Mouse (Mus musculus): ENCODE data around the gene AC141477.1. TPM values are rescaled to one million over a fixed set of nuclear protein-coding genes. Genes with fewer than 3 reads are reported as not detected.

Gene AC141477.1
- total and polyA plus RNA-seq, 2 experiments: not detected

DNA sequence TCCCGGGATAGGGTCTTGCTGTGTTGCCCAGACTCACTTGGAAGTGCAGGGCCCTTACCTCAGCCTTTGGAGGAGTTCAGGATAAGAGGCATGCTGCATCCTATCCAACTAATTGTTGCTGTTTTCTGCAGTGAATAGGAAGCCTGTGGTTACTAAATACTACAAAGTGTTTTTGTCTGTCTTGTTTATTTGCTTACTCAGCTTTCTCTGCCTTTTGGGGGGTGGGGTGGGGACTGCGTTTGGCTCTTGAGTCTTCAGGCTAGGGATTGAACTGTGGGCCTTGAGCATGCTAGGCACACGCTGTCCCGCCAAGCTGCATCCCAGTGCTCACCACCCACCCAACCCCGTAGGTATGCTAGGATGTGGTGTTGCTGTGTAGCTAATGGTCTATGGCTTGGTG lies 33.5 kb upstream of the AC141477.1 start:
- no peak for DNase-seq (ENCODE audit: extremely low read depth, low read depth, low spot score)
- Histone ChIP-seq H3K4me3 (ENCODE audit: insufficient read depth, low read depth, low read length) (no peak overlapping the region), H3K27me3 (ENCODE audit: control insufficient read depth, insufficient read depth, low read length) (no peaks in the 10 kb centered on the region), H3K4me1 (ENCODE audit: control insufficient read depth, insufficient read depth, low read length) (peaks cover 2% of the 10 kb centered on the region), H3K79me2 (ENCODE audit: control insufficient read depth, insufficient read depth, low read length) (peaks cover 13% of the 10 kb centered on the region), H3K36me3 (ENCODE audit: control insufficient read depth, insufficient read depth, low read length) (peaks cover 29% of the 10 kb centered on the region), H3K27ac (replicated peaks; ENCODE audit: insufficient read depth, low read depth, low read length) (no peak overlapping the region), H3K9ac (ENCODE audit: low read depth, low read length) (no peak overlapping the region)
- 93% methylated on average over 5 of the region's 5 CpGs for WGBS
- TF ChIP-seq POLR2A (IDR thresholded peaks at IDR 0.05; ENCODE audit: extremely low read depth, insufficient read depth, low read length) (no peak), CTCF (IDR thresholded peaks at IDR 0.05; ENCODE audit: low read depth, low read length) (no peak)

DNA sequence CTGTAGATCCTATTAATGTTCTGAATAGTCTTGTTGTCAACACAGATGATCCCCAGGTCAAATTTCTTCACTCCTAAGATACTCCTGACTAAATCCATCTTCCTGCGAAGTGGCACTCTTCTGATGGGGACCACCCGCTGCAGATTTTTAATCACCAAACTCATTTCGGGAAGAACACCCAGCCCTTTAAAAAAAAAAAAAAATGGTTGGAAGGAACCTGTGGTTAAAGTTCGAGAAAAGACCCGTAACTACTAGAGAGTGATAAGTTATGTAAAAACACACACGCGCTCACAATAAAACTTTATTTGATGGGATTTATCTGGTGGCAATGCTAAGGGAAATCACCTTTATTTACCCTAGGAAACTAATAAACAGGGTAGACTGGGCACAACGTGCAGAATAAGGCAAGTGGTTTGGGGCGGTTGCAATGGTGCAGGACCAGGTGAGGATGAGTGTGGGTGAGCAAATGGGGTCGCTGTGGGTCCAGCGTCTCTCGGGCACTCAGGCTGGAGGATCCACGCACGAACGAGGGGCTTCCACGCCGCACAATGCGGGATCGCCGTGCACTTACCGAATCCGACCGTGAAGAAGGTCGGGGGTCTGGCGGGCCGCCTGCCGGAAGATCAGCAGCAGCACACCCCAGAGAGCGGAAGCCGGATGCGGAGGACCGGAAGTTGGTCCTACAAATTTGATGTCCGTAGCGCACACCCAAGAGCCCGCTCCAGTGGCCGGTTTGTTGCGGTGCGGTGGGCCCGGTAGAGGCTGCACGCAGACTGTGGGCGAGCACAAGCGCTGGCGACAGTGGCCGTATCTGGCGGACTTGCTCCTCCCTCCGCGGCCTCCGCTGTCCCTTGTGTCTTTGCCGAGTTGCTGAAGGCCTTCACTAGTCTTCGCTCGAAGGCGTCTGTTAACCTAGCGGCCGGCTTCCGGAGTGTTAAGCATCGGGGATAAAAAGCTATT lies 28.2 kb upstream of the AC141477.1 start, which contains the start of the genes Mcm3ap and Ybey:
TSS of gene Mcm3ap (plus strand) at position 725 of the 960 bp plus-strand sequence.
TSS of gene Ybey (minus strand) at position 912 of the 960 bp plus-strand sequence.
- Histone ChIP-seq H3K27me3 (ENCODE audit: control insufficient read depth, insufficient read depth, low read length) (no peaks in the 10 kb centered on the region), H3K27ac (replicated peaks; ENCODE audit: insufficient read depth, low read depth, low read length) (peak within 1 kb of the TSS; percentile 71), H3K4me1 (ENCODE audit: control insufficient read depth, insufficient read depth, low read length) (peaks cover 2% of the 10 kb centered on the region), H3K79me2 (ENCODE audit: control insufficient read depth, insufficient read depth, low read length) (peaks cover 13% of the 10 kb centered on the region), H3K4me3 (ENCODE audit: insufficient read depth, low read depth, low read length) (peak within 1 kb of the TSS; percentile 70), H3K9ac (ENCODE audit: low read depth, low read length) (peak within 1 kb of the TSS; percentile 81), H3K36me3 (ENCODE audit: control insufficient read depth, insufficient read depth, low read length) (peaks cover 7% of the 10 kb centered on the region)
- peak; percentile 45 for TF ChIP-seq CTCF (IDR thresholded peaks at IDR 0.05; ENCODE audit: low read depth, low read length)
- TF ChIP-seq POLR2A (IDR thresholded peaks at IDR 0.05; ENCODE audit: extremely low read depth, insufficient read depth, low read length): peak; percentile 42; the same call in 1 of the 2 replicates
- peak; percentile 83 for DNase-seq (ENCODE audit: extremely low read depth, low read depth, low spot score)
- 1% methylated on average over 55 of the region's 55 CpGs for WGBS

DNA sequence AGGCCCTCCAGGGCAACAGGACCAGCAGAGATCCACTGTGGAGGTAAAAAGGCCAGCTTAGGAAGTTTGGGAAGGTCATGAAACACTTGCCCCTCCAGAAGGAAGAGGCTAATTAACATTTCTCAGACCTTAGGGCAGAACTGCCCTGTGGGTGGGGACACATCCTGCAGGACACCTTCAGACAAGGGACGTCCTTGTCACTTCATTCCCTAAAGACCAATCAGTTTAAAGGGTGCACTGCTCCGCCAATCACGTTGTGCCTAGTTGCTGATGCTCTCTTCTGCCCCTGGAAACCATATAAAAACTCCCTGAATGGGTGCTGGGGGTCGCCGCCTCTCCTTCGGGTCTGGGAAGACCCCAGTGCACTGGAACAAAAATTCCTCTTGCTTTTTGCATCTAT lies 22.5 kb upstream of the AC141477.1 start:
- Histone ChIP-seq H3K27me3 (ENCODE audit: control insufficient read depth, insufficient read depth, low read length) (no peaks in the 10 kb centered on the region), H3K4me3 (ENCODE audit: insufficient read depth, low read depth, low read length) (no peak overlapping the region), H3K36me3 (ENCODE audit: control insufficient read depth, insufficient read depth, low read length) (peaks cover 2% of the 10 kb centered on the region; the same call in 1 of the 2 replicates), H3K4me1 (ENCODE audit: control insufficient read depth, insufficient read depth, low read length) (no peaks in the 10 kb centered on the region), H3K79me2 (ENCODE audit: control insufficient read depth, insufficient read depth, low read length) (no peaks in the 10 kb centered on the region), H3K27ac (replicated peaks; ENCODE audit: insufficient read depth, low read depth, low read length) (no peak overlapping the region), H3K9ac (ENCODE audit: low read depth, low read length) (no peak overlapping the region)
- TF ChIP-seq CTCF (IDR thresholded peaks at IDR 0.05; ENCODE audit: low read depth, low read length) (no peak), POLR2A (IDR thresholded peaks at IDR 0.05; ENCODE audit: extremely low read depth, insufficient read depth, low read length) (no peak)
- WGBS: 89% methylated on average over 6 of the region's 6 CpGs
- no peak for DNase-seq (ENCODE audit: extremely low read depth, low read depth, low spot score)

- Histone ChIP-seq H3K9ac (ENCODE audit: low read depth, low read length) (no peak overlapping the region), H3K4me3 (ENCODE audit: insufficient read depth, low read depth, low read length) (no peak overlapping the region), H3K27me3 (ENCODE audit: control insufficient read depth, insufficient read depth, low read length) (no peaks in the 10 kb centered on the region), H3K27ac (replicated peaks; ENCODE audit: insufficient read depth, low read depth, low read length) (no peak overlapping the region), H3K4me1 (ENCODE audit: control insufficient read depth, insufficient read depth, low read length) (no peaks in the 10 kb centered on the region), H3K36me3 (ENCODE audit: control insufficient read depth, insufficient read depth, low read length) (peaks cover 2% of the 10 kb centered on the region; the same call in 1 of the 2 replicates), H3K79me2 (ENCODE audit: control insufficient read depth, insufficient read depth, low read length) (no peaks in the 10 kb centered on the region)
- DNase-seq (ENCODE audit: extremely low read depth, low read depth, low spot score): no peak
- TF ChIP-seq CTCF (IDR thresholded peaks at IDR 0.05; ENCODE audit: low read depth, low read length): no peak
- no peak for TF ChIP-seq POLR2A (IDR thresholded peaks at IDR 0.05; ENCODE audit: extremely low read depth, insufficient read depth, low read length)
- WGBS: 95% methylated on average over 7 of the region's 7 CpGs
These were observed 22.1 kb upstream of the AC141477.1 start for GRCm38 (mm10) chr10:76462312-76462711.

DNA sequence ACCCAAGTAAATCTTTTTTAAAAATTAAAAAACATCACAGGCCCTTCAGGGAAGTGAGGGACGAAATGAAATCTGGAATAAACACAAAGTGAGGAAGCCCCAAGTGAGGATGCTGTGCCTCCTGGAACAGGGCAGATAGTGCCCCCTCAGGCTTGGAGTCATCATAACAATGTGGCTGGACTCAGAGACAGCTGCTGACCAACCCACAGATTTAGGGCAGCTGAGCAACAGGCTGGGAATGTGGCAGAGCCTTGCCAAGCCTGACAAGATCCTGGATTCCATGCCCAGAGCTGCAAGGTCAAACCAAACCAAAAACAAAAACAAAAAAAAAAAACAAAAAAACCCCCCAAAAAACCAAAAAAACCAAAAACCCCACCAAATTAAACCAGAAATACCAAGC lies 21.0 kb upstream of the AC141477.1 start:
- Histone ChIP-seq H3K9ac (ENCODE audit: low read depth, low read length) (no peak overlapping the region), H3K36me3 (ENCODE audit: control insufficient read depth, insufficient read depth, low read length) (peaks cover 2% of the 10 kb centered on the region; the same call in 1 of the 2 replicates), H3K4me1 (ENCODE audit: control insufficient read depth, insufficient read depth, low read length) (no peaks in the 10 kb centered on the region), H3K27me3 (ENCODE audit: control insufficient read depth, insufficient read depth, low read length) (no peaks in the 10 kb centered on the region), H3K79me2 (ENCODE audit: control insufficient read depth, insufficient read depth, low read length) (no peaks in the 10 kb centered on the region), H3K4me3 (ENCODE audit: insufficient read depth, low read depth, low read length) (no peak overlapping the region), H3K27ac (replicated peaks; ENCODE audit: insufficient read depth, low read depth, low read length) (no peak overlapping the region)
- DNase-seq (ENCODE audit: extremely low read depth, low read depth, low spot score): no peak
- WGBS: 98% methylated on average over 1 of the region's 1 CpGs
- TF ChIP-seq POLR2A (IDR thresholded peaks at IDR 0.05; ENCODE audit: extremely low read depth, insufficient read depth, low read length) (no peak), CTCF (IDR thresholded peaks at IDR 0.05; ENCODE audit: low read depth, low read length) (no peak)

Measured in liver, adult 2 months (tissue).